Mouse (Mus musculus): Measurements from ENCODE around the gene Ldlrad2.
"Not testable (repeated sequence)": the region's sequence is repeated elsewhere in the genome, so short reads cannot be mapped to it uniquely, and the experiment has no call there.

The Ldlrad2 gene

GRCm38 (mm10) chr4:137574469-137574868, at the start of gene Ldlrad2:
Ldlrad2 (minus strand) TSS chr4:137574569.
- no peak for DNase-seq (ENCODE audit: low read depth, low spot score)

- DNase-seq (ENCODE audit: low read depth, low spot score): no peak
These were observed 48.5 kb upstream of the Ldlrad2 start for GRCm38 (mm10) chr4:137622847-137623246.

GRCm38 (mm10) chr4:137610256-137610655, 35.9 kb upstream of the Ldlrad2 start:
- no peak for DNase-seq (ENCODE audit: low read depth, low spot score)

GRCm38 (mm10) chr4:137609702-137610101, 35.3 kb upstream of the Ldlrad2 start:
- DNase-seq (ENCODE audit: low read depth, low spot score): no peak

- DNase-seq (ENCODE audit: low read depth, low spot score): no peak
These were observed 34.9 kb upstream of the Ldlrad2 start for GRCm38 (mm10) chr4:137609281-137609680.

GRCm38 (mm10) chr4:137607023-137607422, 32.7 kb upstream of the Ldlrad2 start:
- no peak for DNase-seq (ENCODE audit: low read depth, low spot score)

GRCm38 (mm10) chr4:137603449-137604171, 29.2 kb upstream of the Ldlrad2 start:
- no peak for DNase-seq (ENCODE audit: low read depth, low spot score)

- no peak for DNase-seq (ENCODE audit: low read depth, low spot score)
These were observed 24.2 kb upstream of the Ldlrad2 start for GRCm38 (mm10) chr4:137598577-137598976.

GRCm38 (mm10) chr4:137597098-137597630, 22.8 kb upstream of the Ldlrad2 start:
- DNase-seq (ENCODE audit: low read depth, low spot score): no peak

- DNase-seq (ENCODE audit: low read depth, low spot score): peak; percentile 45
These were observed 20.3 kb upstream of the Ldlrad2 start for GRCm38 (mm10) chr4:137594496-137595270.

GRCm38 (mm10) chr4:137593601-137594495, 19.5 kb upstream of the Ldlrad2 start, which contains the start of gene Usp48:
Usp48 (plus strand) TSS chr4:137593755.
- peak; percentile 99 for DNase-seq (ENCODE audit: low read depth, low spot score)

- no peak for DNase-seq (ENCODE audit: low read depth, low spot score)
These were observed 16.6 kb upstream of the Ldlrad2 start for GRCm38 (mm10) chr4:137590961-137591360.

GRCm38 (mm10) chr4:137589586-137589985, 15.2 kb upstream of the Ldlrad2 start:
- no peak for DNase-seq (ENCODE audit: low read depth, low spot score)

GRCm38 (mm10) chr4:137589095-137589494, 14.7 kb upstream of the Ldlrad2 start:
- not testable (repeated sequence) for DNase-seq (ENCODE audit: low read depth, low spot score)

GRCm38 (mm10) chr4:137581815-137582214, 7.4 kb upstream of the Ldlrad2 start:
- DNase-seq (ENCODE audit: low read depth, low spot score): no peak

GRCm38 (mm10) chr4:137580299-137580698, 5.9 kb upstream of the Ldlrad2 start:
- no peak for DNase-seq (ENCODE audit: low read depth, low spot score)

- DNase-seq (ENCODE audit: low read depth, low spot score): no peak
These were observed 5.4 kb upstream of the Ldlrad2 start for GRCm38 (mm10) chr4:137579789-137580188.

GRCm38 (mm10) chr4:137578181-137578845, 3.9 kb upstream of the Ldlrad2 start:
- DNase-seq (ENCODE audit: low read depth, low spot score): peak; percentile 43

- DNase-seq (ENCODE audit: low read depth, low spot score): no peak
These were observed 3.1 kb upstream of the Ldlrad2 start for GRCm38 (mm10) chr4:137577486-137577885.

- no peak for DNase-seq (ENCODE audit: low read depth, low spot score)
These were observed 4.5 kb downstream of the Ldlrad2 start for GRCm38 (mm10) chr4:137569873-137570272.

- no peak for DNase-seq (ENCODE audit: low read depth, low spot score)
These were observed 17.6 kb downstream of the Ldlrad2 start for GRCm38 (mm10) chr4:137556673-137557210.
